Mouse (Mus musculus): ENCODE measurements at regions not wholly inside any gene's neighbourhood (a gene's known extent, or its start where the extent isn't known, plus 50 kb on each side); places are given as distances from the start of the nearest gene placed in this dataset.

GRCm38 (mm10) chr12:46393769-46394168 lies 425.0 kb downstream of the Nova1 start:
- H3K27ac ChIP-seq (ENCODE audit: insufficient read depth, low read length): no peak overlapping the region
- H3K4me3 ChIP-seq (replicated peaks; ENCODE audit: insufficient read depth, low read depth, low read length): no peak overlapping the region
- DNase-seq: no peak
- no peaks in the 10 kb centered on the region for H3K27me3 ChIP-seq (ENCODE audit: control insufficient read depth, insufficient read depth, low read length)
- TF ChIP-seq CTCF (IDR thresholded peaks at IDR 0.05; ENCODE audit: borderline replicate concordance, insufficient read depth, low read depth, low read length): no peak
- no peak for TF ChIP-seq POLR2A (IDR thresholded peaks at IDR 0.05; ENCODE audit: borderline replicate concordance, insufficient read depth, low read length)
- no peaks in the 10 kb centered on the region for H3K4me1 ChIP-seq (ENCODE audit: control insufficient read depth, insufficient read depth, low read length)

DNA sequence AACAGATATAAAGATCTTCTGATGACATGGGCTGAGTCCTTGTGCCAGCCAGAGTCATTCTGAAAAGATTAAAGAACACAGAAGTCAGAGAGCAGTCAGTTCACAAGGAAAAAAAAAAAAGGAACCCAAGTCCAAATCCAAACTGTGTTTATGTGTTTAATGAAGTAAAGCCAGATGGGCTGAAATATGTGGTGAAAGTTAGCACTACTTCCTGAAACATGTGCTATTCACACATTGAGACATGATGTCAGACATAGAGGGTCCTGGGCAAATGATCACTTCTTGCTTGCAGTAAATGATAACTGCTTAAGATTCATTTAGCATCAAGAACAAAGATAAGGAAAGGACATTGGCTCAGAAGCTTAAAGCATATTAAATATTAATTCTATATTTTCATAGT lies 439.8 kb downstream of the Nova1 start:
- H3K27me3 ChIP-seq (ENCODE audit: control insufficient read depth, insufficient read depth, low read length): no peaks in the 10 kb centered on the region
- H3K4me1 ChIP-seq (ENCODE audit: control insufficient read depth, insufficient read depth, low read length): no peaks in the 10 kb centered on the region
- TF ChIP-seq POLR2A (IDR thresholded peaks at IDR 0.05; ENCODE audit: borderline replicate concordance, insufficient read depth, low read length): no peak
- no peak for TF ChIP-seq CTCF (IDR thresholded peaks at IDR 0.05; ENCODE audit: borderline replicate concordance, insufficient read depth, low read depth, low read length)
- no peak for DNase-seq
- no peak overlapping the region for H3K27ac ChIP-seq (ENCODE audit: insufficient read depth, low read length)
- H3K4me3 ChIP-seq (replicated peaks; ENCODE audit: insufficient read depth, low read depth, low read length): no peak overlapping the region

DNA sequence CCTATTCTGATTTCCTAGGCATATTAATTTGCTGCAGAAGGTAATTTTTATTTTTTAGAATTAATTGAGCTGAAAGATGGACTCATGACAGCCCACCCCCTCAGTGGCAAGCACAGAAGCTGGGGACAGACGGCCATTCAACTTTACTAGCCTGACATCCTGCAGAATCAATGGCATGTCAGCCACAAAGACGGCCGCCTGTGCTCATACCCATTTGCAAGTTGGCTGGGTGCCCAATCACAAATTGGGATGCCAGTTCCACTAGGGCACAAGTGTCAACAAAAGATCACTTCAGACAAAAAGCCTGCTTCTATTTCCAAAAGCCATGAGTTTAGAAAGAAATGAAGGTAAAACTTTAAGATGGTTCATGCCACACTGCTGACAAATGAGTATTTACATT lies 447.0 kb downstream of the Nova1 start:
- DNase-seq: peak; percentile 40 to 55
- WGBS: 5% methylated on average over 3 of the region's 3 CpGs
- Histone ChIP-seq H3K4me1 (ENCODE audit: control insufficient read depth, insufficient read depth, low read length) (no peaks in the 10 kb centered on the region), H3K27ac (ENCODE audit: insufficient read depth, low read length) (no peak overlapping the region), H3K27me3 (ENCODE audit: control insufficient read depth, insufficient read depth, low read length) (no peaks in the 10 kb centered on the region), H3K4me3 (replicated peaks; ENCODE audit: insufficient read depth, low read depth, low read length) (no peak overlapping the region)
- no peak for TF ChIP-seq CTCF (IDR thresholded peaks at IDR 0.05; ENCODE audit: borderline replicate concordance, insufficient read depth, low read depth, low read length)
- no peak for TF ChIP-seq POLR2A (IDR thresholded peaks at IDR 0.05; ENCODE audit: borderline replicate concordance, insufficient read depth, low read length)

- Histone ChIP-seq H3K4me3 (replicated peaks; ENCODE audit: insufficient read depth, low read depth, low read length) (no peak overlapping the region), H3K27me3 (ENCODE audit: control insufficient read depth, insufficient read depth, low read length) (no peaks in the 10 kb centered on the region), H3K27ac (ENCODE audit: insufficient read depth, low read length) (no peak overlapping the region), H3K4me1 (ENCODE audit: control insufficient read depth, insufficient read depth, low read length) (no peaks in the 10 kb centered on the region)
- no peak for DNase-seq
- 92% methylated on average over 1 of the region's 1 CpGs for WGBS
- TF ChIP-seq POLR2A (IDR thresholded peaks at IDR 0.05; ENCODE audit: borderline replicate concordance, insufficient read depth, low read length) (no peak), CTCF (IDR thresholded peaks at IDR 0.05; ENCODE audit: borderline replicate concordance, insufficient read depth, low read depth, low read length) (no peak)
These were observed 485.4 kb downstream of the Nova1 start for GRCm38 (mm10) chr12:46333376-46333775.

DNA sequence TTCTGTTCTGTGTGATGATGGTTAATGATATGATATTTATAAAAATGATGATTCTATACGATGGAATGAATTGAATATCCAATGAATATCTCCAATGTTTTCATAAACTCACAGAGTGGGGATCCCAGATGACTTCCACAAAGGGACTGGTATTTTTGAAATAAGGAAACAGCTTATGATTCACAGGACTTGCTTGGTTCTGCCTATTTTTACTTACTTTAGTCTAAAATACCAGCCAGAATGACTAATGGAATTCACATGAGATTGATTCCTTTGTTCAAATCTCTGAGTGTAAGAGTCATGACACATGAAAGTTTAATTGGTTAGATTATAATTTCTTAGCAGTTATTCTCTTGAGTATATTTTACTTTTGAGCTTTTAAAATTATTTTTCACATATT lies 490.9 kb downstream of the Nova1 start:
- TF ChIP-seq CTCF (IDR thresholded peaks at IDR 0.05; ENCODE audit: borderline replicate concordance, insufficient read depth, low read depth, low read length): no peak
- TF ChIP-seq POLR2A (IDR thresholded peaks at IDR 0.05; ENCODE audit: borderline replicate concordance, insufficient read depth, low read length): no peak
- DNase-seq: no peak
- Histone ChIP-seq H3K27ac (ENCODE audit: insufficient read depth, low read length) (no peak overlapping the region), H3K27me3 (ENCODE audit: control insufficient read depth, insufficient read depth, low read length) (no peaks in the 10 kb centered on the region), H3K4me3 (replicated peaks; ENCODE audit: insufficient read depth, low read depth, low read length) (no peak overlapping the region), H3K4me1 (ENCODE audit: control insufficient read depth, insufficient read depth, low read length) (no peaks in the 10 kb centered on the region)
- WGBS: 96% methylated on average over 1 of the region's 1 CpGs

GRCm38 (mm10) chr12:46323276-46323675 lies 495.5 kb downstream of the Nova1 start:
- no peaks in the 10 kb centered on the region for H3K4me1 ChIP-seq (ENCODE audit: control insufficient read depth, insufficient read depth, low read length)
- peak; percentile 8 to 42 for DNase-seq
- TF ChIP-seq CTCF (IDR thresholded peaks at IDR 0.05; ENCODE audit: borderline replicate concordance, insufficient read depth, low read depth, low read length): no peak
- TF ChIP-seq POLR2A (IDR thresholded peaks at IDR 0.05; ENCODE audit: borderline replicate concordance, insufficient read depth, low read length): no peak
- no peak overlapping the region for H3K4me3 ChIP-seq (replicated peaks; ENCODE audit: insufficient read depth, low read depth, low read length)
- WGBS: 37% methylated on average over 3 of the region's 3 CpGs
- no peaks in the 10 kb centered on the region for H3K27me3 ChIP-seq (ENCODE audit: control insufficient read depth, insufficient read depth, low read length)
- H3K27ac ChIP-seq (ENCODE audit: insufficient read depth, low read length): no peak overlapping the region

DNA sequence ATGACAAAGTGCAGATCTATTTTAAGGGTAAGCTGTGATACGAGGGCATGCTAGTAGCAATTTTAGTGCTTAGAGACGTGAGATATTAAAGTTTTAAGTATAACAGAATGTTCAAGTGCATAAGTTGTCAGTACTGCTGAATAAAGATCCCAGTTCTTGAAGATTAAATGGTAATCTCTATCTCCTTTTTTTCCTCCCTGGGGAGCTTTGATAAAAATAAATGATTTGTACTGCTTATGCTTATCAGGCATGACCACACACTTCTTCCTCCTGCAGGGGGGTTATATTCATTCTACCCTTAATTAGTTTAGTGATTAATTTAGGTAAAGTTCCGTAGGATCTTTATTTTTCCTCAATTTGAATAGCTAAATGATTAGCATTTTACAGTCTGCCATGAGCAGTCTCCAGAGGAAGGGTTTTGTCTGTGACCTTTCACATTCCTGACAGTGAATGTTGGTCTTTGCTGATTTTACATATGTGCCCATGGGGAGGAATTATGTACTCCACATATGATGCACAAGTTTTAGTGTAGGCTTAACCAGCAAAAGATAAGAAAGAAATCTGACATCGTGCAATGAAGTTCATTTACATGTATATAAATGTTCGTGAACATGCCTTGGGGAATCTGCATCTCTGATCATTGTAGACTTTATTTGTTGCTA lies 515.5 kb downstream of the Nova1 start:
- Histone ChIP-seq H3K4me1 (ENCODE audit: control insufficient read depth, insufficient read depth, low read length) (no peaks in the 10 kb centered on the region), H3K27ac (ENCODE audit: insufficient read depth, low read length) (no peak overlapping the region), H3K27me3 (ENCODE audit: control insufficient read depth, insufficient read depth, low read length) (no peaks in the 10 kb centered on the region), H3K4me3 (replicated peaks; ENCODE audit: insufficient read depth, low read depth, low read length) (no peak overlapping the region)
- TF ChIP-seq CTCF (IDR thresholded peaks at IDR 0.05; ENCODE audit: borderline replicate concordance, insufficient read depth, low read depth, low read length) (no peak), POLR2A (IDR thresholded peaks at IDR 0.05; ENCODE audit: borderline replicate concordance, insufficient read depth, low read length) (no peak)
- no peak for DNase-seq
- 80% methylated on average over 5 of the region's 5 CpGs for WGBS

DNA sequence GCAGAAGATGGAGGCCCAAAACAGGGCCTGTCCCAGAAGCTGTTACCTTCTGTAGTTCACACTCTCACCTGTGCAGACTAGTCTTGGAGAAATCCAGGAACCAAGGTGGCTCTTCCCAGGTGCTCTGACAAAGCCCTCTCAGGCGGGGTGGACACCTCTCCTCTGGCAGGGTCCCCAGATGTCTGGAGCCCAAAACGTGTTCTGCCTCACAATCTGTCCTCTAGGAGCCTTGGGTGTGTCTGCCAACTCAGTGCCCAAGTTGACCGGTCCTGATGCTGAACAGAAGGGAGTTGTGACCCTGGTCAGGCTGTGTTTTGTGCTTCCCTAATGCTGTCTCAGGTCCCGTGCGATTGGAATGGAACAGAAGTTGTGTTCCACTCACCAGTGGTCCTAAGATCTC lies 519.8 kb downstream of the Nova1 start:
- TF ChIP-seq CTCF (IDR thresholded peaks at IDR 0.05; ENCODE audit: borderline replicate concordance, insufficient read depth, low read depth, low read length): no peak
- TF ChIP-seq POLR2A (IDR thresholded peaks at IDR 0.05; ENCODE audit: borderline replicate concordance, insufficient read depth, low read length): no peak
- 84% methylated on average over 5 of the region's 5 CpGs for WGBS
- no peaks in the 10 kb centered on the region for H3K27me3 ChIP-seq (ENCODE audit: control insufficient read depth, insufficient read depth, low read length)
- H3K27ac ChIP-seq (ENCODE audit: insufficient read depth, low read length): no peak overlapping the region
- no peaks in the 10 kb centered on the region for H3K4me1 ChIP-seq (ENCODE audit: control insufficient read depth, insufficient read depth, low read length)
- no peak overlapping the region for H3K4me3 ChIP-seq (replicated peaks; ENCODE audit: insufficient read depth, low read depth, low read length)
- no peak for DNase-seq
